Mouse (Mus musculus) thymus, postnatal 4 days (tissue): ENCODE measurements at regions not wholly inside any gene's neighbourhood (a gene's known extent, or its start where the extent isn't known, plus 50 kb on each side); places are given as distances from the start of the nearest gene placed in this dataset.

Experiments
- DNase-seq: peaks from one replicate; pipeline ENCODE4 v3.0.0; 2021

DNA sequence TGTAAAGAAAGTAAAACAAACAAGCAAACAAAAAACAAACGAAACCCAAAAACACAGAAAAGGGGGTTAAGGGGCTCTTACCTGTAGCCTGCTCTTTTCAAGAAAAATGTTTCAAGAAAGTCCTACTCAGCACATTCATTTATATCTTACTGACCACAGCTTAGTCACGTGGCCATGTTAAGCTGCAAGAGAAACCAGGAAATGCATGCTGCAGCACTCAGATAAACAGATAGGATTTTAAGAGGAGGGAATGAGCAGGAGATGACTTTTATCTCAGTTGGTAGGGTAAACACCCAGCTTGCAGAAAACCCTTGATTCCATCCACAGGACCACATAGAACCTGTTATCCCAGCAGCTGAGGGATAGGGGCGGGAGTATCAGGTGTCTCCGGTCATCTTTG, 62.9 kb upstream of the Sfmbt2 start:
- no peak for DNase-seq

DNA sequence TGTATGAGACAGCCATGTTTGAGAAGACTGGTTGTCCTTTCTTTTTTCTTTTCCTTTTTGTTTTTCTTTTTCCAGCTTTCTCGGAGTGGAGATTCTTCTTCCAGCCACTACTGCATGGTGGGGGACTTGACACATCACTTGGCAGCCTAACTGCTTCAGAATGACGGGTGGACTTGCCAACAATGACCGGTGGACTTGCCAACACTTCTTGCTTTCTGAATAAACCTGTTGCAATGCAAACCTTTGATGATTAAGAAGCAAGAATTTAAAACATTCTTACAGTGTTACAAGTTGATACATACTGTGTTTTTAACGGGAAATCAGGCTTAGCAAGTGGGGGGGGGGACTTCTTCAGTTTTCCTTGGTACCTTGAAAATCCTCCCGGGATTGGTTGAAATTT, 60.7 kb upstream of the Sfmbt2 start:
- DNase-seq = no peak

DNA sequence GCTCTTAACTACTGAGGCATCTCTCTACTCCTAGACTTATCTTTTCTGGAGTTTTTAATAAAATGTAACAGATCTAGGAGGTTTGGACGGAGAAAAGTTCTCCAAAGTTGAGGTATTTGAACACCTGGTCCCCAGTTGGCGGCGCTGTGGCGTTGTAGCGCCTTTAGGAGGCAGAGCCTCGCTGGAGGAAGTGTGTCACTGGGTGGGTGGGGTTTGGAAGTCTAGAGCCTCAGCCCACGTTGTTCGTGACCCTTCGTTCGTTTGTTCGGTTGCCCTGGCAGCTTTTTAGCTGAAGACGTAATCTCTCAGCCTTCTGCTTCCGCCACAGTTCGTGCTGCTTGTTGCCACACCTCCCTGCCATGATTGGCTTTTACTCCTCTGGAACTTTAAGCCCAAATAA, 58.6 kb upstream of the Sfmbt2 start:
- peak; percentile 62 for DNase-seq

DNA sequence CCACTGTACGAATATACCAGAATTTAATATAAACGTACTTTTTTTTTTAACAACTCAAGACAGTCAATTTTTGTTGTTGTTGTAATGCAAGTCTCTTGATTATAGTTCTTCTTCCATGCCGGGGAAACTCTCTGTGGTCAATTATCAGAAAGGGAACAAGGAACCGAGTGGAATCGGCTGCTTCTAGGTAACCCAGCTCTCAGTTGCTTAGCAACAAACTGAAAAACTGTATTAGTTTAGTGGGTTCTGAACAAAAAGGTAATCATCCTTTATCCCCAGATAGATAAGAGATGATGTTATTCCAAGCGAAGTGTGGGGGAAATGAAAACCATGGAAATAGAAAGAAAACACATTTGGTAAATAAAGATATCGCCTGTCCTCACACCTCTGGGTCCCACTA, 57.9 kb upstream of the Sfmbt2 start:
- DNase-seq = no peak

DNA sequence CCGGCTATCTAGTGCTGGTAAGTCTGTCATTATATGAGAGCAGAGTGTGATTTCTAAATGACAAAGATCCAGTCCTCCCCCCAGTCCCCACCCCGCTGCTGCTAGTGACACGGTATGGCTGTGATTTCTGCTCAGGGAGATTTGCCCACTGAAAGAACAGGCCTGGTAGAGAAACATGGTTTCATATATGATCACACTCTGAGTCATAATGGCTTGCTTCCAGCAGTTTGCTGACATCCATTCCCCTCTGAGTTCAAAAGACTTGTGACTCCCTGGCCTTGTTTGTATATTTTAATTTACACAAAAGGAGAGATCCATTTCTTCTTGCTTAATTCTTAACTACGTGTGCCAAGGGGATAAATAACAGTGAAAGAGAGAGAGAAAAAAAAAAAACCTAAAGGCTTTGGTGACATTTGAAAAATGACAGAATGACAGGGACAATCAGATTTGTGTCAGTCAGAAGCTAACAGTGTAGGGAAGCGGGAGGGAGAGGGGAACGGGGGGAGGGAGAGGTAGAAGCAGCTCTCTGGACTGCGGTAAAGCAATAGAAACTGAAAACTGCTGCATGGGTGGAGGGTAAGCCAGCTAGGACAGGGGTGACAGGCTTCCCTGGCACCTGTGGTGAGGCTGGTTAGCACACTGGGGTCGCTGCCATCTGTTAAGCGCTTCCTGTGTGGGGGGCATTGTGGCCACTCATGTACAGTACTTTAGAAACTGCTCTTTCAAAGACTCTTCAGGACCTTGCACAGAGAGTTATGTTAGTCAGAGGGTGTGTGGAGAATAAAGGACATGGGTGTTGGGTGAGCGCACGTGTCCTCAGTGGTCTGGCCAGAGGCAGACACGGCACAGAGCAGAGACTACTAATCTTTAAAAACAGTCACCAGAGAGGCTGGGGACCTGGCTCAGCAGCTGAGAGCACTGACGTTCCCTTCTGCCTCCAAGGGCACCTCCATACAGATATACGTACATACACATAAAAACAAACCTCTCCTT, 55.8 kb upstream of the Sfmbt2 start:
- peak; percentile 54 for DNase-seq

DNA sequence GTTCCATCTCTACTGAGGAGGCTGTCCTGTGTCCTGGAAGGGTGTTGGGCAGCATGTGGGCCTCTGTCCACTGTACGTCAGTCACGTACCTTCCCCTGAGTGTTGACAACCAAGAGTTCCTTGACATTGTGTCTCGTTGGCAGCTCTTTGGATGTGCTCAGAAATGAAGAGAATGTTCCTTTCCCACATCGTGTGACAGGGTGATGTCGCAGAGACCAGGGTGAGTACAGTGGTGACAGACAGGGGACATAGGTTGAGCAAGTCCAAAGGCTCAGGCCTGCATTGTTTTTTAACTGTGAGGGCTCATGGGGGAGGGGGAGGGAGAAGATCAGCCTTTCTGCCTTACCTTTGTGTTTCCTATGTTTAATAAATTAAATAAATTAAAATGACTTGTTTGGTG, 54.0 kb upstream of the Sfmbt2 start:
- no peak for DNase-seq

DNA sequence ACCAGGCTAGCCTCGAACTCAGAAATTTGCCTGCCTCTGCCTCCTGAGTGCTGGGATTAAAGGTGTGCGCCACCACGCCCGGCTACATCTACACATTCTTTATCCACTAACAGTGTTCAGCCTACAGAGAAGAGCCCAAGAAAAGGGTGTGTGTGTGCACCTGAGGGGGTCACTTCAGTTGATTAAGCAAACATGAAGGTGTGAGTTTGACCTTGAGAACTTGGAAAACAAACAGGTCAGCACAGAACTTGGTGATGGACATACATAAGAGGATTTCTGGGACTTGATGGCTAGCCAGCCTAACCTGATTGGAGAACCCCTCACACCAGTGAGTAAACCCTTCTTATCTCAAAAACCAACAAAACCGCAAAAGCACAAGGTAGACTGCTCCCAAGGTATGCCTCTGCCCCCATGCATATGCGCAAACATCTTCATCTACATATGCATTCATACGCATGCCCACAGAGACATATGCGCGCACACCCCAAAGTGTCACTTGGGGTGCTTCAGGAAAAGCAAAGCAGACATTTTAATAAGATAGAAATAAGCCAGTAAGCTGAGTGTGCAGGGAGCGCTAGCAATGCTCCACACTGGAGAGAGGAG, 52.0 kb upstream of the Sfmbt2 start:
- no peak for DNase-seq
